In genomic region chr6:148135769-148136382, GRCm38 (mm10) we compare ENCODE assay signal across 8 mouse cellular contexts.
DNase-seq lines count a peak whose midpoint lies in the region; ATAC-seq lines count a peak whose summit lies in the region.

No protein-coding gene starts in this region.

- peak; percentile 89 for DNase-seq in R1 (ENCODE audit: low read depth, low spot score)
- DNase-seq in cerebellum, adult 9-11 months, result peak; percentile 73
- DNase-seq in frontal cortex, postnatal 36 days (ENCODE audit: low spot score in 2 of 2), result peak; percentile 80 to 87
- DNase-seq in induced T-regulatory cell, adult 2 months (ENCODE audit: low read depth), result peak; percentile 50
- peak; percentile 64 to 77 for DNase-seq in left cerebral cortex, adult 8-10 months (ENCODE audit: low spot score in 2 of 2)
- DNase-seq in right cerebral cortex, postnatal 14 days, result peak; percentile 81
- DNase-seq in urinary bladder, postnatal 4 days (ENCODE audit: low spot score in 2 of 2), result peak; percentile 56 to 78

- peak; percentile 96 for ATAC-seq in megakaryocyte-erythroid progenitor cell, adult 5-6 weeks (replicated peaks; ENCODE audit: low FRiP score, low TSS enrichment, poor library complexity, severe bottlenecking)

Comparison
In these comparisons a context has a peak if more than half of its experiments do, and no peak if none do; other contexts are left out.
1. Peak in every context shown above with its lines: DNase-seq and ATAC-seq.